Mouse (Mus musculus): Measurements from ENCODE around the gene Zfp523.

- no peak for TF ChIP-seq CTCF (IDR thresholded peaks at IDR 0.05; ENCODE audit: low read depth)
- no peak for TF ChIP-seq EP300 (IDR thresholded peaks at IDR 0.05; ENCODE audit: low read depth)
Measured at GRCm38 (mm10) chr17:28131156-28131555, 45.8 kb upstream of the Zfp523 start.

All from liver, embryonic 14.5 days (tissue).